Comparison of ENCODE assay signal across 10 mouse cellular contexts in genomic region chr10:86491316-86492088, GRCm38 (mm10). TPM values are rescaled to one million over a fixed set of nuclear protein-coding genes. Genes with fewer than 3 reads are reported as not detected.
DNase-seq lines count a peak whose midpoint lies in the region; ATAC-seq and TF ChIP-seq lines count a peak whose summit lies in the region.
"Had no signal": no experiment of that assay in that cellular context is flagged by ENCODE, and none has a peak within 500 bp of the region (broad histone marks: within the 10 kb centered on the region; RNA-seq: fewer than 3 reads in every experiment).

No protein-coding gene starts in this region.

- no peaks in the 10 kb centered on the region for H3K36me3 ChIP-seq in lung, embryonic 14.5 days (ENCODE audit: insufficient read depth)
- no peaks in the 10 kb centered on the region for H3K36me3 ChIP-seq in hindbrain, postnatal 0 days (ENCODE audit: insufficient read depth, low read length)
- H3K36me3 ChIP-seq in neural tube, embryonic 13.5 days = no peaks in the 10 kb centered on the region

- TF ChIP-seq CTCF in lung, embryonic 14.5 days (IDR thresholded peaks at IDR 0.05; ENCODE audit: low read depth) = no peak
- TF ChIP-seq CTCF in hindbrain, postnatal 0 days (IDR thresholded peaks at IDR 0.05; ENCODE audit: low read depth) = no peak

- no peaks in the 10 kb centered on the region for H3K27me3 ChIP-seq in lung, embryonic 14.5 days (ENCODE audit: insufficient read depth, low read length)
- H3K27me3 ChIP-seq in hindbrain, postnatal 0 days (ENCODE audit: insufficient read depth, low read length) = no peaks in the 10 kb centered on the region
- no peaks in the 10 kb centered on the region for H3K27me3 ChIP-seq in neural tube, embryonic 13.5 days

- no peaks in the 10 kb centered on the region for H3K9me3 ChIP-seq in lung, embryonic 14.5 days (ENCODE audit: low read depth, low read length)
- no peaks in the 10 kb centered on the region for H3K9me3 ChIP-seq in hindbrain, postnatal 0 days (ENCODE audit: low read length)
- no peaks in the 10 kb centered on the region for H3K9me3 ChIP-seq in neural tube, embryonic 13.5 days

- no peak overlapping the region for H3K9ac ChIP-seq in lung, embryonic 14.5 days
- H3K9ac ChIP-seq in hindbrain, postnatal 0 days (replicated peaks; ENCODE audit: low read length) = peak overlapping the region; percentile 64
- peak overlapping the region; percentile 75 for H3K9ac ChIP-seq in neural tube, embryonic 13.5 days

- peak; percentile 79 to 80 for DNase-seq in cerebellum, postnatal 10 days
- no peak for DNase-seq in cerebellum, adult 11-12 months
- DNase-seq in lung, embryonic 14.5 days = peak; percentile 7
- DNase-seq in lung, postnatal 10 days = no peak
- peak; percentile 72 for DNase-seq in hindbrain, postnatal 0 days (ENCODE audit: low spot score)
- no peak for DNase-seq in ovary, postnatal 36 days (ENCODE audit: low spot score)
- no peak for DNase-seq in testis, postnatal 10 days (ENCODE audit: low spot score)
- DNase-seq: heart, adult 2 months; thymus, adult 2 months had no signal

- ATAC-seq in lung, embryonic 14.5 days (ENCODE audit: insufficient read depth) = peak; percentile 73
- ATAC-seq in hindbrain, postnatal 0 days = peak; percentile 93
- peak; percentile 94 for ATAC-seq in neural tube, embryonic 13.5 days (ENCODE audit: low read depth)

- peak overlapping the region; percentile 16 for H3K4me2 ChIP-seq in lung, embryonic 14.5 days
- peak overlapping the region; percentile 57 for H3K4me2 ChIP-seq in hindbrain, postnatal 0 days (ENCODE audit: low read depth, low read length)
- peak overlapping the region; percentile 60 for H3K4me2 ChIP-seq in neural tube, embryonic 13.5 days

- WGBS in lung, embryonic 14.5 days = 17% methylated on average over 3 of the region's 3 CpGs
- 13% methylated on average over 3 of the region's 3 CpGs for WGBS in hindbrain, postnatal 0 days
- 16% methylated on average over 3 of the region's 3 CpGs for WGBS in neural tube, embryonic 13.5 days

- no peak overlapping the region for H3K4me3 ChIP-seq in lung, embryonic 14.5 days (ENCODE audit: low read depth, low read length)
- peak overlapping the region; percentile 43 for H3K4me3 ChIP-seq in hindbrain, postnatal 0 days (ENCODE audit: low read length)
- peak overlapping the region; percentile 44 for H3K4me3 ChIP-seq in neural tube, embryonic 13.5 days
- H3K4me3 ChIP-seq: heart, adult 2 months had no signal

- no peak overlapping the region for H3K27ac ChIP-seq in lung, embryonic 14.5 days (ENCODE audit: low read depth)
- peak overlapping the region; percentile 90 for H3K27ac ChIP-seq in hindbrain, postnatal 0 days
- H3K27ac ChIP-seq in neural tube, embryonic 13.5 days (replicated peaks) = peak overlapping the region; percentile 87
- H3K27ac ChIP-seq: heart, adult 2 months had no signal

- H3K4me1 ChIP-seq in lung, embryonic 14.5 days (ENCODE audit: insufficient read depth) = no peaks in the 10 kb centered on the region
- peaks cover 13% of the 10 kb centered on the region; the same call in 1 of the 2 replicates for H3K4me1 ChIP-seq in hindbrain, postnatal 0 days (ENCODE audit: insufficient read depth, low read length)
- peaks cover 29% of the 10 kb centered on the region for H3K4me1 ChIP-seq in neural tube, embryonic 13.5 days (replicated peaks)

RNA-seq across cellular contexts. Expression of gene Syn3, which starts 7.2 kb away (rescaled TPM):
- polyA plus RNA-seq in lung, embryonic 14.5 days (2014; fragmentation: Nextera tagmentation; extraction: Ambion mirVana) = 2.2 and 2.4 TPM in 2 replicates
- total RNA-seq in hindbrain, postnatal 0 days (2014; rRNA removed) = 64.7 and 67.4 TPM in 2 replicates
- polyA plus RNA-seq in hindbrain, postnatal 0 days (2015; fragmentation: Nextera tagmentation; extraction: Ambion mirVana) = 15.1 and 18.3 TPM in 2 replicates
- polyA plus RNA-seq in neural tube, embryonic 13.5 days (2015; fragmentation: Nextera tagmentation; extraction: Ambion mirVana) = 14.7 and 16.5 TPM in 2 replicates

Comparison
In these comparisons a context has a peak if more than half of its experiments do, and no peak if none do; other contexts are left out.
1. DNase-seq: peak in cerebellum, postnatal 10 days (2 of 2), lung, embryonic 14.5 days (single experiment) and hindbrain, postnatal 0 days (single experiment); none in cerebellum, adult 11-12 months (single experiment), lung, postnatal 10 days (single experiment), ovary, postnatal 36 days (single experiment) and testis, postnatal 10 days (single experiment).
2. Peak in every context shown above with its lines, with median percentiles within 50 percentile points of each other: ATAC-seq and H3K4me2 ChIP-seq.